Mouse (Mus musculus) heart, adult 2 months (tissue): ENCODE data around the gene Tmem107.

ENCODE experiments used
- CTCF ChIP-seq: fragments of 200-600 bp; IDR thresholded peaks from 2 replicates; pipeline ENCODE4 v1.8.1; 2022; ENCODE audit warnings: antibody characterized with exemption, mild to moderate bottlenecking, moderate library complexity
- EP300 ChIP-seq: fragments of 200-500 bp; IDR thresholded peaks from 2 replicates; pipeline ENCODE4 v1.6.1; 2011; ENCODE audit warnings: low read depth, low read length, control low read depth; ENCODE audit not compliant: insufficient read depth

DNA sequence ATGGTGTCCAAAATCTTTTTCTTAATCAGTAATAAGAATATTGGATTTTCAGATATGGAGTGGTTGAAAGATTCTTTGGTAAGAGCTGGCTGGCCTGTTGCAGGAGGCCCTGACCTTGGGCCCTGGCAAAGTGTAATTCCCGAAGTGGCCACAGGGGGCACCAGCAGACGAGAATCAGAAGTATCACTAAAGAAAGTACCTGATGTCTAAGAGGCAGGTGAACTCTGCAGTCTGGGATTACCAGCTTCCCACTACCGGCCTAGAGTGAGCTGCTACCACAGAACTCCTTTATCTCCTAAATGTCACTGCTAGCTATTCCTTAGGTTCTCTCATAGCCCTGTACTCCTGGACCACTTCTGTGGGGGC lies 21.8 kb downstream of the Tmem107 start:
- TF ChIP-seq CTCF: peak; percentile 96
- TF ChIP-seq EP300: peak; percentile 28; the same call in 1 of the 2 replicates
